Mouse (Mus musculus) liver, embryonic 14.5 days (tissue): ENCODE measurements around the gene Tor1aip2. TPM values are rescaled to one million over a fixed set of nuclear protein-coding genes. Genes with fewer than 3 reads are reported as not detected.

Experiments used
- ATAC-seq: fragments of 200-750 bp; cut with Nextera tagmentation; 2 replicates; pipeline ENCODE4 v1.8.0; 2017; ENCODE audit warnings: moderate number of reproducible peaks, mild to moderate bottlenecking, moderate library complexity; ENCODE audit not compliant: insufficient read depth
- DNase-seq, 3 experiments: peaks; one replicate each; pipeline ENCODE4 v3.0.0-alpha.2; 2012 to 2013; ENCODE audit warnings: low read depth in 3 of 3, low spot score in 3 of 3
- H3K27ac ChIP-seq: fragments of 300-500 bp; sonication (generic); 2 replicates; pipeline ENCODE4 v1.5.1; 2014; ENCODE audit warnings: moderate library complexity, mild to moderate bottlenecking, control low read depth, inconsistent platforms
- H3K27me3 ChIP-seq: fragments of 300-500 bp; sonication (generic); 2 replicates; pipeline ENCODE4 v1.6.1; 2014; ENCODE audit warnings: mild to moderate bottlenecking, low read length, moderate library complexity; ENCODE audit not compliant: control insufficient read depth, insufficient read depth
- H3K36me3 ChIP-seq: fragments of 300-500 bp; sonication (generic); replicated peaks from 2 replicates; pipeline ENCODE4 v1.6.1; 2014; ENCODE audit warnings: low read depth; ENCODE audit not compliant: control insufficient read depth, insufficient read depth
- H3K4me1 ChIP-seq, 2 experiments: fragments of 200-500 bp in 1 of 2; fragments of 300-500 bp in 1 of 2; sonication (generic) in 1 of 2; replicated peaks; 2 replicates each; pipeline ENCODE4 v1.6.1; 2012 to 2014; ENCODE audit warnings: antibody characterized with exemption in 1 of 2, inconsistent platforms in 1 of 2, low read length in 1 of 2; ENCODE audit not compliant: control insufficient read depth in 2 of 2, insufficient read depth in 2 of 2
- H3K4me2 ChIP-seq: fragments of 300-500 bp; sonication (generic); 2 replicates; pipeline ENCODE4 v1.6.1; 2014; ENCODE audit warnings: low read depth, mild to moderate bottlenecking, control low read depth, moderate library complexity
- H3K4me3 ChIP-seq, 2 experiments: fragments of 200-500 bp in 1 of 2; fragments of 300-500 bp in 1 of 2; sonication (generic) in 1 of 2; 2 replicates each; pipeline ENCODE4 v1.5.1; 2012 to 2014; ENCODE audit warnings: low read depth in 2 of 2, low read length in 2 of 2, mild to moderate bottlenecking in 2 of 2, control low read depth in 1 of 2, inconsistent platforms in 1 of 2, moderate library complexity in 1 of 2; ENCODE audit not compliant: insufficient read depth in 1 of 2
- H3K9ac ChIP-seq: fragments of 300-500 bp; sonication (generic); replicated peaks from 2 replicates; pipeline ENCODE4 v1.6.1; 2014; ENCODE audit warnings: mild to moderate bottlenecking, control low read depth, moderate library complexity
- H3K9me3 ChIP-seq: fragments of 300-500 bp; sonication (generic); 2 replicates; pipeline ENCODE4 v1.6.1; 2016; ENCODE audit warnings: low read length, mixed read lengths; ENCODE audit not compliant: control insufficient read depth
- CTCF ChIP-seq: IDR thresholded peaks from 2 replicates; pipeline ENCODE4 v1.5.1; 2016; ENCODE audit warnings: antibody characterized with exemption, low read depth, control low read depth
- EP300 ChIP-seq: IDR thresholded peaks from 2 replicates; pipeline ENCODE4 v1.6.1; 2016; ENCODE audit warnings: antibody characterized with exemption, low read depth
- WGBS: fragments of 180-500 bp; shearing (Covaris S2); extraction: QIAGEN DNeasy Blood & Tissue Kit; methylation state at CpG from one replicate; pipeline ENCODE4 v1.1.7; 2014; ENCODE audit not compliant: insufficient replicate concordance; 5-methylcytosine and 5-hydroxymethylcytosine counted together
- polyA plus RNA-seq, 2 experiments: library from polyadenylated mRNA; depleted of rRNA in 1 of 2; stranded (reverse) in 1 of 2; unstranded in 1 of 2; fragments of >200 nt; fragmentation: Nextera tagmentation in 1 of 2; extraction: Ambion mirVana in 1 of 2; gene quantifications; 2 replicates each; pipeline versions ENCODE4 v1.2.1 to v1.2.3; 2012 to 2014

The Tor1aip2 gene
- polyA plus RNA-seq, 2 experiments, result 34.6 to 40.2 TPM

DNA sequence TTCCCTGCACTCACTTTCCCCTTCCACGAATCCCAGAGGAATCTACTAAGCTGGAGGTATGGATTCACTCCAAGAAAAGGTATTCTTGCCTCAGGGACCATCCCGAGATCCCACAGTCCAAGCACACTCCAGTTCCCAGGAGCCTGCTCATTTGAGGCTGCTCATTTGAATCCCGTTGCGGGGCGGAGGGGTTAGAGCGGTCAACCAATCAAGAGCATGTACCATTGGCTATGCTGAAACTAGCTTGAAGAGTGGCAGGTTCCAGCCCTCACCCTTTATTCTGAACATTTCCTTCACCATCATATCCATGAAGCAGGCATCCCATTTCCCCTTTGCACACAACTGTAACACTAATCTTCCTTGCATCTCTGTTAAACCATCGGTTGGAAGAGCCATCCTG, 76.9 kb downstream of the Tor1aip2 start:
- WGBS, result 76% methylated on average over 7 of the region's 7 CpGs
- Histone ChIP-seq H3K27me3 (no peaks in the 10 kb centered on the region), H3K4me2 (no peak overlapping the region), H3K27ac (no peak overlapping the region), H3K4me3 (no peak overlapping the region), H3K36me3 (no peaks in the 10 kb centered on the region), H3K9me3 (no peaks in the 10 kb centered on the region), H3K9ac (no peak overlapping the region), H3K4me1 (peaks cover 0 to 30% of the 10 kb centered on the region in 2 experiments; a peak in 3 of 4 replicates)
- no peak for TF ChIP-seq EP300
- TF ChIP-seq CTCF, result no peak
- ATAC-seq (no peak), DNase-seq (no peak)

DNA sequence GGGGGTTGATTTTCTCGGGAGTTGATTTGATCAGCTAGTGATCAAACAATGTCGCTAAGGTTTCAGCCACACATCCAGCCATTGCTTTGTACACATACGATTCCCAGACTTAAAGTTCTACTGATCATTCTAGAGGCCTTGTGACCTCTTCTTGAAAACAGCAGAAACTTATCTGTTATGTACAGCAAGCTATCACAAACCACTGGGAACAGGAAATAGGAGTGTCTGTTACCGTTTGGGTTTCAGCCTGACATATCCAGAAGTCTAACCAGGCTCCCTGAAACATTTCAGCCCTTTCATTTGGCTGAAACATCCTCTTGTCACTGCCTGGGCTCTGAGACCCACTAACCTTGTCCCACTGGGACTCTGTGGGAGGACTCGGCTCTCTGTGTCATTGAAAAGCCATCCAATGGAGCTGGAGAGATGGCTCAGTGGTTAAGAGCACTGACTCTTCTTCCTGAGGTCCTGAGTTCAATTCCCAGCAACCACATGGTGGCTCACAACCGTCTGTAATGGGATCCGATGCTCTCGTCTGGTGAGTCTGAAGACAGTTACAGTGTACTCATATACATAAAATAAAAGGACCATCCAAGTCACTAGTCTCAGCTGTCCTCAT, 78.8 kb downstream of the Tor1aip2 start:
- TF ChIP-seq EP300 (peak; percentile 54), CTCF (no peak)
- Histone ChIP-seq H3K27me3 (no peaks in the 10 kb centered on the region), H3K9ac (no peak overlapping the region), H3K4me3 (no peak overlapping the region), H3K4me2 (no peak overlapping the region), H3K36me3 (no peaks in the 10 kb centered on the region), H3K4me1 (peaks cover 0 to 30% of the 10 kb centered on the region in 2 experiments; a peak in 3 of 4 replicates), H3K9me3 (no peaks in the 10 kb centered on the region), H3K27ac (no peak overlapping the region)
- peak; percentile 74 for ATAC-seq
- peak in 2 of 3 experiments; percentile 20 to 32 for DNase-seq
- 12% methylated on average over 8 of the region's 8 CpGs for WGBS

DNA sequence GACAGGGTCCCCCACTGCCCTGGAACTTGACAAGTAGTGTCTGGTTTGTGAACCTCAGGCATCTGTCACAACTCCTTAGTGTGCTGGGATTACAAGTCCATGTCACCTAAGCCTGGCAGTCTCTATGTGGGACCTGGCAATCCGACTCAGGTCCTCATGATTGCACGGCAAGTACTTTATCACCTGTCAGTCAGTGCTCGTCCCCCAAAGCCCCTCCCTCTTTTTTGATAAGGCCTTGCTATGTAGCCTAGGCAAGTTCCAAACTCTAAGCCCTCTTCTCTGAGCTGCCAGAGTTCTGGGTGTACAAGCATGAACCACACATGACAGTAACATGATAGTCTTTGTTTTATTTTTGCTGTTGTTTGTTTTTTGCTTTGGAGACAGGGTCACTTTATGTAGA, 81.6 kb downstream of the Tor1aip2 start:
- Histone ChIP-seq H3K9ac (no peak overlapping the region), H3K36me3 (no peaks in the 10 kb centered on the region), H3K4me1 (peaks cover 0 to 30% of the 10 kb centered on the region in 2 experiments; a peak in 3 of 4 replicates), H3K4me3 (no peak overlapping the region), H3K9me3 (no peaks in the 10 kb centered on the region), H3K4me2 (no peak overlapping the region), H3K27ac (no peak overlapping the region), H3K27me3 (no peaks in the 10 kb centered on the region)
- DNase-seq (no peak), ATAC-seq (peak; percentile 28; the same call in 1 of the 2 replicates)
- 3% methylated on average over 3 of the region's 3 CpGs for WGBS
- TF ChIP-seq CTCF (no peak), EP300 (no peak)

Other genes with a start within 250 kb of the Tor1aip2 start
- gene Qsox1, start 222.5 kb upstream of the Tor1aip2 start, polyA plus RNA-seq (2012; rRNA removed), result 14.9 and 16.5 TPM in 2 replicates
- 11.0 and 11.2 TPM in 2 replicates for gene Qsox1, start 222.5 kb upstream of the Tor1aip2 start, polyA plus RNA-seq (2014; fragmentation: Nextera tagmentation; extraction: Ambion mirVana)
- gene Cep350, start 62.1 kb upstream of the Tor1aip2 start, polyA plus RNA-seq (2012; rRNA removed), result 2.5 and 3.5 TPM in 2 replicates
- 3.8 and 4.2 TPM in 2 replicates for gene Cep350, start 62.1 kb upstream of the Tor1aip2 start, polyA plus RNA-seq (2014; fragmentation: Nextera tagmentation; extraction: Ambion mirVana)
- gene Tor1aip1, start 1.1 kb downstream of the Tor1aip2 start, polyA plus RNA-seq (2012; rRNA removed), result 6.4 and 6.6 TPM in 2 replicates
- 20.9 and 21.6 TPM in 2 replicates for gene Tor1aip1, start 1.1 kb downstream of the Tor1aip2 start, polyA plus RNA-seq (2014; fragmentation: Nextera tagmentation; extraction: Ambion mirVana)
- 0.01 TPM in 2 replicates for gene Fam163a, start 169.6 kb downstream of the Tor1aip2 start, polyA plus RNA-seq (2012; rRNA removed)
- gene Fam163a, start 169.6 kb downstream of the Tor1aip2 start, polyA plus RNA-seq (2014; fragmentation: Nextera tagmentation; extraction: Ambion mirVana), result not detected in 2 replicates